Mouse (Mus musculus) small intestine, adult 2 months (tissue): ENCODE results near the gene Zfp39. TPM values are rescaled to one million over a fixed set of nuclear protein-coding genes. Genes with fewer than 3 reads are reported as not detected.

Experiments used
- H3K27ac ChIP-seq: fragments of 200-500 bp; 2 replicates; pipeline ENCODE4 v1.5.1; 2012; ENCODE audit warnings: low read depth, low read length, control low read depth, inconsistent platforms; ENCODE audit not compliant: insufficient read depth
- H3K27me3 ChIP-seq: fragments of 200-500 bp; 2 replicates; pipeline ENCODE4 v1.6.1; 2012; ENCODE audit warnings: mild to moderate bottlenecking, moderate library complexity, low read length, inconsistent platforms; ENCODE audit not compliant: control insufficient read depth, insufficient read depth
- H3K36me3 ChIP-seq: fragments of 200-500 bp; 2 replicates; pipeline ENCODE4 v1.6.1; 2012; ENCODE audit warnings: mild to moderate bottlenecking, low read length, control low read depth, inconsistent platforms; ENCODE audit not compliant: control insufficient read depth, insufficient read depth
- H3K4me1 ChIP-seq: fragments of 200-500 bp; 2 replicates; pipeline ENCODE4 v1.6.1; 2012; ENCODE audit warnings: low read length, inconsistent platforms, mixed read lengths; ENCODE audit not compliant: control insufficient read depth, insufficient read depth, insufficient read length
- H3K4me3 ChIP-seq: fragments of 200-500 bp; 2 replicates; pipeline ENCODE4 v1.5.1; 2012; ENCODE audit warnings: low read depth, mild to moderate bottlenecking, control low read depth, inconsistent platforms, low read length, moderate library complexity
- CTCF ChIP-seq: fragments of 200-500 bp; IDR thresholded peaks from 2 replicates; pipeline ENCODE4 v1.5.1; 2012; ENCODE audit warnings: low read depth, mild to moderate bottlenecking, control low read depth, inconsistent platforms, low read length, moderate library complexity, mixed read lengths; ENCODE audit not compliant: insufficient replicate concordance, insufficient read length; ENCODE audit errors: extremely low read depth
- POLR2A ChIP-seq: fragments of 200-500 bp; IDR thresholded peaks from 2 replicates; pipeline ENCODE4 v1.6.1; 2012; ENCODE audit warnings: low read depth, mild to moderate bottlenecking, control low read depth, inconsistent platforms, low read length, moderate library complexity
- WGBS: fragments of 180-500 bp; shearing (Covaris S2); methylation state at CpG from one replicate; pipeline ENCODE4 v1.1.7; 2018; 5-methylcytosine and 5-hydroxymethylcytosine counted together
- polyA plus RNA-seq: library from polyadenylated mRNA; depleted of rRNA; stranded (reverse); fragments of >200 nt; gene quantifications from 2 replicates; pipeline ENCODE4 v1.2.3, GENCODE M21; 2012; rRNA removed

Zfp39 gene
- 0.10 and 0.29 TPM in 2 replicates for polyA plus RNA-seq

DNA sequence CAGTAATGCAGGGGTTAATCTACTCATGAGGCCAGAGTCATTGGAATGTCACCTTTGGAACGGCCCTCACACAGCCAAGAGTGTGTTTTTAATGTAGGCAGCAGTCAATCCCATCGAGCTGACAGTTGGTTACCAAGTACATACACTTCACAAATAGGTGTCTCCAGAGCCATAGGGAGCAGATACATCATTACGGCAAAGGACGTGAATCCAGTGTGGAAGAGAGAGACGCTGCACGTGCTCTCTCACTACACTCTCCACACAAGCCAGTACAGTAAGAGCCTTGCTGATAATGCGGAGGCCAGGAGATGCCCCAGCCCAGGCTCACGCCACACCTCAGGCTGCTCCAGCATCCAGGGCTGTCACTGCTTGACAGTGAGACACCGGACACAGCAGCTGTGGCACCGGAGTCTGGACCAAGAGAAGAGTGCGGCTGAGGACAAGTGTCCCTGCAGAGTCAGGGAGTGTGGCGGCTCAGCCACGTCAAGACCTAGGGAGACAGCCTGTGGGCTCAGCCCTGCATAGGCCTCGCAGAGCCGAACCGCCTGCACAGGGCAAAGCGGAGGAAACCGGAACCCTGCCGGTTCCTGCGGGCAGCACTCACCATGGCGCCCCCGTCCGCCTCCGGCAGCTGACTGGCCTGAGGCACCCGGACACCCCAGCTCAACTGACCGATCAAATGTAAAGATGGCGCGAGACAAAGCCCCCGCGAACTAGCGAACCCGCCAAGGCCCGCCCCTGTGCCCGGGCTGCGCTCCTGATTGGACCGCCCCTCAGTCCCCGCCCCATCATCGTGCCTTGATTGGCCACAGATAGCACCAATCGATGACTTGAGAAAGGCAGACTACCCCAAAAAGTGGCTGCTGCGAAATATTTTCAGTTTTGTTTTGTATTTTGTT, at the start of gene Zfp39:
Gene Zfp39, minus strand, starts transcription at position 715 of the 899 bp plus-strand sequence.
- Histone ChIP-seq H3K27me3 (no peaks in the 10 kb centered on the region), H3K27ac (peak within 1 kb of the TSS; percentile 39), H3K4me3 (peak within 1 kb of the TSS; percentile 83), H3K4me1 (peaks cover 2% of the 10 kb centered on the region), H3K36me3 (peaks cover 8% of the 10 kb centered on the region)
- WGBS = under 1% methylated on average over 40 of the region's 40 CpGs
- TF ChIP-seq CTCF = no peak
- no peak; the same call in 1 of the 2 replicates for TF ChIP-seq POLR2A

GRCm38 (mm10) chr11:58953351-58954169, 49.5 kb upstream of the Zfp39 start:
- Histone ChIP-seq H3K36me3 (peaks cover 2% of the 10 kb centered on the region; the same call in 1 of the 2 replicates), H3K4me1 (peaks cover 9% of the 10 kb centered on the region), H3K27me3 (peaks cover 12% of the 10 kb centered on the region), H3K27ac (peak overlapping the region; percentile 67), H3K4me3 (peak overlapping the region; percentile 71)
- 2% methylated on average over 33 of the region's 33 CpGs for WGBS
- TF ChIP-seq POLR2A (no peak), CTCF (no peak)

- Histone ChIP-seq H3K27ac (no peak overlapping the region), H3K27me3 (peaks cover 12% of the 10 kb centered on the region), H3K36me3 (no peaks in the 10 kb centered on the region), H3K4me3 (no peak overlapping the region), H3K4me1 (peaks cover 10% of the 10 kb centered on the region)
- 87% methylated on average over 5 of the region's 5 CpGs for WGBS
- TF ChIP-seq POLR2A (no peak), CTCF (no peak)
Observed at GRCm38 (mm10) chr11:58951210-58951609, 47.2 kb upstream of the Zfp39 start.

GRCm38 (mm10) chr11:58949480-58950431, 45.7 kb upstream of the Zfp39 start:
- WGBS = 43% methylated on average over 20 of the region's 20 CpGs
- Histone ChIP-seq H3K27me3 (peaks cover 13% of the 10 kb centered on the region), H3K4me3 (no peak overlapping the region), H3K27ac (no peak overlapping the region), H3K36me3 (no peaks in the 10 kb centered on the region), H3K4me1 (peaks cover 10% of the 10 kb centered on the region)
- TF ChIP-seq POLR2A (no peak), CTCF (no peak)

DNA sequence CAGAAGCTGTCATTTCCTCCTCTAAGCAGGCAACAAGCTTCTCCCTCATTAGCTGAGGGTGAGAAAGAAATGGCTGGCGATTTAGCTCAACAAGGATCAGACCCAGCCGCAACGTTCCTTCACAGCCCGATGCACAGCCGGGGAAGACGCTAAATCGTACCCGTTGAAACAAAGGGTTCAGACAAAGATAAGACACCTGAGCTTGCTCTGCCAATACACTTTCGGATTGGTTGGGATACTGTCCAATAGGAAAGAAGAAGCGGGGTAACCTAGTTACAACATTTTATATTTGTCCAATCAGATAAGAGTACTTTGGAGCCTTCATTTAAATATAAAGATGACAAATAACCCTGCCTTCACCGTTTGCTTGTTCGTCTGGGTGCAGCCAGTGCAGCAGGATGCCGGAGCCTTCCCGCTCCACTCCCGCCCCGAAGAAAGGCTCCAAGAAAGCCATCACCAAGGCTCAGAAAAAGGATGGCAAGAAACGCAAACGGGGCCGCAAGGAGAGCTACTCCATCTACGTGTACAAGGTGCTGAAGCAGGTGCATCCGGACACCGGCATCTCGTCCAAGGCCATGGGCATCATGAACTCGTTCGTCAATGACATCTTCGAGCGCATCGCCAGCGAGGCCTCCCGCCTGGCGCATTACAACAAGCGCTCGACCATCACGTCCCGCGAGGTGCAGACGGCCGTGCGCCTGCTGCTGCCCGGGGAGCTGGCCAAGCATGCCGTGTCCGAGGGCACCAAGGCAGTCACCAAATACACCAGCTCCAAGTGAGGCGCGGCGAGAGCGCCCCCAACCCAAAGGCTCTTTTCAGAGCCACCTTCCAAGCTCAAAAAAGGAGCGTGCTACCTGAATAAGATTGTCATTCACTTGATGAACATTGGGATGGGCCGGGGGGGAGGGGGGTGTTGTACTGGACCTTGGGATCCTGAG, 44.8 kb upstream of the Zfp39 start, which contains the start of gene Hist3h2ba:
Gene Hist3h2ba, plus strand, starts transcription at position 379 of the 938 bp plus-strand sequence.
- H3K36me3 ChIP-seq = no peaks in the 10 kb centered on the region
- TF ChIP-seq CTCF = no peak
- TF ChIP-seq POLR2A = peak; percentile 35; the same call in 1 of the 2 replicates
- 2% methylated on average over 48 of the region's 48 CpGs for WGBS
- H3K27me3 ChIP-seq = peaks cover 18% of the 10 kb centered on the region
- H3K4me3 ChIP-seq = peak within 1 kb of the TSS; percentile 53
- H3K27ac ChIP-seq = peak within 1 kb of the TSS; percentile 2; the same call in 1 of the 2 replicates
- H3K4me1 ChIP-seq = peaks cover 7% of the 10 kb centered on the region
